Mouse (Mus musculus): ENCODE measurements around the gene Plekhj1. TPM values are rescaled to one million over a fixed set of nuclear protein-coding genes. Genes with fewer than 3 reads are reported as not detected.

Plekhj1 gene
- polyA plus RNA-seq, 1 experiment from 2014 or later, result 142 TPM

DNA sequence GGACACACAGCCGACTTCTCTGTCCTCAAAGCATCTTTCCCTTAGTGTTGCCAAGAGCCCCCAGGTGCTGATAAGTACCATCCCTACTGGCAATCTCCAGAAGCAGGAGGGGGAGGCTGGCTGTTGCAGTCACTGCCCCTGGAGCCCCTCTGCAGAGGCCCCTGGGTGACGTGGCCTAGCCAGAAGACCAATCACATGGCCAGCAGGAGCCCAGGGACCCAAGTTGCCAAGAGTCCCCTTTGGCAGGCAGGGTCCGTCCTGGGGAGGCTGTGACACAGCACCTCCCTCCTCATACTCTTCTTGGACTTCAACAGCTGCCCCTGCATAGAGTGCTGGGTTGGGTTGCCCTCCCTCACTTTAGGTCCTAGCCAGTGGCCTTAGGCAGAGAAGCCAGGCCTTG lies 4.6 kb upstream of the Plekhj1 start:
- no peak for ATAC-seq (ENCODE audit: low FRiP score)
- Histone ChIP-seq H3K9ac (ENCODE audit: low read depth, low read length) (no peak overlapping the region), H3K4me1 (replicated peaks; ENCODE audit: control insufficient read depth, insufficient read depth, low read length) (peaks cover 19% of the 10 kb centered on the region), H3K27ac (ENCODE audit: low read depth, low read length) (no peak overlapping the region), H3K27me3 (ENCODE audit: control insufficient read depth, insufficient read depth, low read length) (peaks cover 4% of the 10 kb centered on the region; the same call in 1 of the 2 replicates), H3K4me2 (replicated peaks; ENCODE audit: low read depth, low read length) (no peak overlapping the region), H3K36me3 (ENCODE audit: control insufficient read depth, insufficient read depth, low read length) (peaks cover 14% of the 10 kb centered on the region), H3K9me3 (ENCODE audit: control insufficient read depth, low read length) (no peaks in the 10 kb centered on the region), H3K4me3 (ENCODE audit: low read depth, low read length) (no peak overlapping the region)
- DNase-seq (ENCODE audit: low spot score), result no peak
- WGBS, result 92% methylated on average over 3 of the region's 3 CpGs

DNA sequence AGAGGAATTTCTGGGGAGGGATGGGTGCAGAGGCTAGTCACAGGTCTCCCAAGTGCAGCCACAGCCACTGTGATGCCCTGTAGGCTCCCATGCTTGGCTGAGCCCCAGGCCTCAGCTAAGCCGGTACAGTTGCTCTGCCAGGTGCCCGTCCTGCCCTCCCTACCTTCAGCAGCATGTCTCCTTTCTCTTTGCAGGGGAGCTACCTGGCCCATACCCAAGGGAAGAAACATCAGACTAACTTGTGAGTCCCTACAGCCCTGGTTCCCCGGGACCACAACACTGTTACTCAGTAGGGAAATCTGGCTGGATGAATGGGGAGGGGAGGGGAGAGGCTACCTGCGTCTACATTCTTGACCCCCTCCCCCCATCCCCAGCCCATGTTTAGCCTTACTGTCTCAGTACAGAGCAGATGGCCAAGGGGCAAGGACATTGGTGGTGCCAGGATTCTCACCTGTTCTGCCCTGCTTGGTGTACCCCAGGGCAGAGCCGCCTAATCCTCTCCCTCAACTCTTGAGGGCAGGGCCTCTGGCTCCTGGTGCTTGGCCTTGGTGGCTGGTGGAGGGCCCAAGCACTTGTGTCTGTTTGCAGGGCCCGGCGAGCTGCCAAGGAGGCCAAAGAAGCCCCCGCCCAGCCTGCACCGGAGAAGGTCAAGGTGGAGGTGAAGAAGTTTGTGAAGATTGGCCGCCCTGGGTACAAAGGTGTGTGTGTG lies 3.9 kb upstream of the Plekhj1 start:
- WGBS, result 90% methylated on average over 10 of the region's 10 CpGs
- H3K36me3 ChIP-seq (ENCODE audit: control insufficient read depth, insufficient read depth, low read length), result peaks cover 14% of the 10 kb centered on the region
- no peaks in the 10 kb centered on the region for H3K9me3 ChIP-seq (ENCODE audit: control insufficient read depth, low read length)
- peaks cover 4% of the 10 kb centered on the region; the same call in 1 of the 2 replicates for H3K27me3 ChIP-seq (ENCODE audit: control insufficient read depth, insufficient read depth, low read length)
- no peak overlapping the region for H3K9ac ChIP-seq (ENCODE audit: low read depth, low read length)
- no peak overlapping the region for H3K27ac ChIP-seq (ENCODE audit: low read depth, low read length)
- H3K4me2 ChIP-seq (replicated peaks; ENCODE audit: low read depth, low read length), result no peak overlapping the region
- DNase-seq (ENCODE audit: low spot score) (no peak), ATAC-seq (ENCODE audit: low FRiP score) (no peak)
- no peak overlapping the region for H3K4me3 ChIP-seq (ENCODE audit: low read depth, low read length)
- H3K4me1 ChIP-seq (replicated peaks; ENCODE audit: control insufficient read depth, insufficient read depth, low read length), result peaks cover 19% of the 10 kb centered on the region

DNA sequence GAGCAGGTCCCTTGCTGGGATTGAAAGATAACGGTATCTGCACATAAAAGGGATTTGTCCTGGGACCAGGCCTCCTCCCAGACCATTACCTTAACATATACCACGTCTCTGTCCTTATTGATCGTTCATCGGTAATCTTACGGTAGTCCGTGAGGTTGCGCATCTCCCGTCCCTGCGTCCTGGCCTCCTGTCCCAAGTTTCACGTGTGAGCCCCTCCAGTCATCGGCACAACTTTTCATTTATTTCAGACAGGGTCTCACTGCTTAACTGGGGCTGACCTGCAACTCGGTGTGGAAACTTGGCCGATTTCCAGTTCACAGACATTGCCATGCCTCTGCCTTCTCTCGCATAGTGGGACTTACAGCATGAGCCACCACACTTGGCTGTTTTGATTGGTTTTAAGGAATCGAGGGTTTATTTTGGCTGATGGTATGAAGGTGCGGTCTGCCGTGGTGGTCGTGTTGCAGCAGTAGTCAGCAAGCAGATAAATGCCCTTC lies 692 bp upstream of the Plekhj1 start:
- ATAC-seq (ENCODE audit: low FRiP score) (no peak), DNase-seq (ENCODE audit: low spot score) (peak; percentile 35)
- H3K27ac ChIP-seq (ENCODE audit: low read depth, low read length), result peak overlapping the region; percentile 97
- no peaks in the 10 kb centered on the region for H3K9me3 ChIP-seq (ENCODE audit: control insufficient read depth, low read length)
- H3K27me3 ChIP-seq (ENCODE audit: control insufficient read depth, insufficient read depth, low read length), result no peaks in the 10 kb centered on the region
- H3K36me3 ChIP-seq (ENCODE audit: control insufficient read depth, insufficient read depth, low read length), result peaks cover 20% of the 10 kb centered on the region
- WGBS, result 3% methylated on average over 18 of the region's 18 CpGs
- H3K4me2 ChIP-seq (replicated peaks; ENCODE audit: low read depth, low read length), result peak overlapping the region; percentile 75
- peak overlapping the region; percentile 79 for H3K9ac ChIP-seq (ENCODE audit: low read depth, low read length)
- peak overlapping the region; percentile 72 for H3K4me3 ChIP-seq (ENCODE audit: low read depth, low read length)
- peaks cover 15% of the 10 kb centered on the region for H3K4me1 ChIP-seq (replicated peaks; ENCODE audit: control insufficient read depth, insufficient read depth, low read length)

DNA sequence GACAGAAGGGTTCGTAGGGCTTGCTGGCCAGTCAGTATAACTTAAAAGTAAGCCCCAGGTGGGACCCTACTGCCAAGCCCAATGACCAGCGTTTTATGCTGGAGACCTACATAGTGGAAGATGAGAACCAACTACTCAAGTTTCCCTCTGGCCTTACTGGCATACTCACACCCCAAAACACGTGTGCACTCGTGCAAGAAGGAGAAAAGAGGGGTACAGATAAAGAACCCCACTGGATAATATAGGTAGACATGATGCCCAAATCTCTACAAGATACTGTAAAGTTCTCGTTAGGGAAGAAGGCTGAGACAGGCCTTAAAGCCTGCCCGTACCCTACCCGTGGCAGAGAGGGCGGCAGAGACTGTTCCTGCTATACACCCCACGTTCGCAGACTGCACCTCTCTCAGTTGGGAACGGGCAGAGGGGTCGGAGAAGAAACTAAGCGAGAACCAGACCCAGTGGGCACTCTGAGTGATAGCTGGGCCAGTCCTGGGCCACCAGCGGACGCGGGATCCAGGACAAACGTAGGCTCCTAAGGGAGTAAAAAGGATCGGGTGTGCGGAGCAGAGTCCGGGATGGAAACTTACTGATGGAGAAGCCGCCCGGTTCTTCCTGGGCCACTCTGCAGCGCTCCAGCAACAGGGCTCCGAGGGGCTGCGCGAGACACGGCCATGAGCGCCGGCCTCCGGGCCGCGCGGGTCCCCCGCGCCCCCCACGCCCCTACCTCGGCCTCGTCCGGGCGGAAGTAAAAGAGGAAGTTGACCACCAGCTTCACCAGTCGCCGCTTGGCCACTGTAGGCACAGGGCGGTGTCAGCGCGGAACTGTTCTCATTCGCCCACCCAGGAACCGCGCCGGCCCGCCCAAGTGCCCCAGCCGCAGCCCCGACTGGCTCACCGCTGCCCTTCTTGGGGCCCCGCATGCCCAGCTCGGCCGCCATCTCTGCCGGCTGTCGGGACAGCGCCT lies 958 bp downstream of the Plekhj1 start:
- no peak for DNase-seq (ENCODE audit: low spot score)

DNA sequence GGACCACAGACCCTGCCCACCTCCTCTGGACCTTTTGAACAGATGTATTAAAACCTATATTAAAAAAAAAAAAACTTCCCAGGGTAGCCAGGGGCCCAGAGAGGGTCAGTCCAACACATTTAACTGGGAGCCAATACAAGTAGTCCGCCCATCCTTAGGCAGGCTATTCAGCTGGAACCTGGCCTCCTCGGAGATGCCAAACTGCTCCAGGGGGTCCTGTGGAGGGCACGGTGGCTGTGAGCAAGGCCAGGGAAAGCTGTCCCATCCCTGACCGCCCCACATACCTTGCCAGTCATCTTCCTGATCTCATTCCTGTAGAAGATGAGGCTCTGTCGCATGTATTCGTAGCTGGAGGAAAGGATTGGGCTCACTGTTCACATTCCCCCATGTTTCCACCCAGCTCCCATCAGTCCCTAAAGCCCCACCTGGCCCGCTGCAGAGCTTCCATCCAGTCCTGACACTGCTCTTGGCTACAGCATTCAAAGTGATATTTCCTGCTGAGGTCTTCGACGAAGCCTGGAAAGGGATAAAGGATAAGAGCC lies 2.0 kb downstream of the Plekhj1 start:
- no peaks in the 10 kb centered on the region for H3K9me3 ChIP-seq (ENCODE audit: control insufficient read depth, low read length)
- no peak overlapping the region for H3K4me2 ChIP-seq (replicated peaks; ENCODE audit: low read depth, low read length)
- no peaks in the 10 kb centered on the region for H3K27me3 ChIP-seq (ENCODE audit: control insufficient read depth, insufficient read depth, low read length)
- 86% methylated on average over 9 of the region's 9 CpGs for WGBS
- ATAC-seq (ENCODE audit: low FRiP score), result no peak
- H3K4me1 ChIP-seq (replicated peaks; ENCODE audit: control insufficient read depth, insufficient read depth, low read length), result peaks cover 15% of the 10 kb centered on the region
- H3K27ac ChIP-seq (ENCODE audit: low read depth, low read length), result no peak overlapping the region
- peaks cover 15% of the 10 kb centered on the region for H3K36me3 ChIP-seq (ENCODE audit: control insufficient read depth, insufficient read depth, low read length)
- no peak for DNase-seq (ENCODE audit: low spot score)
- H3K4me3 ChIP-seq (ENCODE audit: low read depth, low read length), result no peak overlapping the region
- H3K9ac ChIP-seq (ENCODE audit: low read depth, low read length), result no peak overlapping the region; the same call in 1 of the 2 replicates

More for the DNA sequence above, 958 bp downstream of the Plekhj1 start:
- Histone ChIP-seq H3K9ac (ENCODE audit: low read depth, low read length) (peak overlapping the region; percentile 79), H3K4me2 (replicated peaks; ENCODE audit: low read depth, low read length) (peak overlapping the region; percentile 75), H3K9me3 (ENCODE audit: control insufficient read depth, low read length) (no peaks in the 10 kb centered on the region), H3K27ac (ENCODE audit: low read depth, low read length) (peak overlapping the region; percentile 97), H3K4me1 (replicated peaks; ENCODE audit: control insufficient read depth, insufficient read depth, low read length) (peaks cover 15% of the 10 kb centered on the region), H3K36me3 (ENCODE audit: control insufficient read depth, insufficient read depth, low read length) (peaks cover 13% of the 10 kb centered on the region), H3K4me3 (ENCODE audit: low read depth, low read length) (peak overlapping the region; percentile 72), H3K27me3 (ENCODE audit: control insufficient read depth, insufficient read depth, low read length) (no peaks in the 10 kb centered on the region)
- peak; percentile 71 for ATAC-seq (ENCODE audit: low FRiP score)
- 3% methylated on average over 56 of the region's 59 CpGs for WGBS

DNA sequence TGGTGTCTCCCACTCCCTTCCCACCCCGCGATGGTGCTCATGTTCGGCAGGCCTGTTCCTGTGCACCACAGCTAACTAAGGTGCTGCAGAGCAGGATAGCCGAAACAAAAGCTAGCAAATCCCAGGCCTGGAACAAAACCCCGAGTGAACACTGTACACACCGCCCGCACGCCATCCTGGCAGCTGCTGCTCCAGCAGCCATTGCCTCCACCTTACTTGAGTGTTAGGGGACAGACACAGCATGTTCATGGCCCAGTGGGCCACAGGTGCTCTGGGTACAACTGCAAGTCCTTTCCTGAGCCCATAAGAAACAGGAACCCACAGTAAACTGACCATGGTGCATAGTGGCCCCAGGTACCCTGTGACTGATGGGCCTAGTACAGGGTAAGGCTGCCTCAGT lies 3.7 kb downstream of the Plekhj1 start:
- no peaks in the 10 kb centered on the region for H3K27me3 ChIP-seq (ENCODE audit: control insufficient read depth, insufficient read depth, low read length)
- peaks cover 20% of the 10 kb centered on the region for H3K36me3 ChIP-seq (ENCODE audit: control insufficient read depth, insufficient read depth, low read length)
- no peak overlapping the region for H3K27ac ChIP-seq (ENCODE audit: low read depth, low read length)
- WGBS, result 91% methylated on average over 8 of the region's 8 CpGs
- DNase-seq (ENCODE audit: low spot score) (no peak), ATAC-seq (ENCODE audit: low FRiP score) (no peak)
- peaks cover 11% of the 10 kb centered on the region for H3K4me1 ChIP-seq (replicated peaks; ENCODE audit: control insufficient read depth, insufficient read depth, low read length)
- no peaks in the 10 kb centered on the region for H3K9me3 ChIP-seq (ENCODE audit: control insufficient read depth, low read length)
- H3K4me2 ChIP-seq (replicated peaks; ENCODE audit: low read depth, low read length), result no peak overlapping the region
- no peak overlapping the region for H3K9ac ChIP-seq (ENCODE audit: low read depth, low read length)
- no peak overlapping the region for H3K4me3 ChIP-seq (ENCODE audit: low read depth, low read length)

DNA sequence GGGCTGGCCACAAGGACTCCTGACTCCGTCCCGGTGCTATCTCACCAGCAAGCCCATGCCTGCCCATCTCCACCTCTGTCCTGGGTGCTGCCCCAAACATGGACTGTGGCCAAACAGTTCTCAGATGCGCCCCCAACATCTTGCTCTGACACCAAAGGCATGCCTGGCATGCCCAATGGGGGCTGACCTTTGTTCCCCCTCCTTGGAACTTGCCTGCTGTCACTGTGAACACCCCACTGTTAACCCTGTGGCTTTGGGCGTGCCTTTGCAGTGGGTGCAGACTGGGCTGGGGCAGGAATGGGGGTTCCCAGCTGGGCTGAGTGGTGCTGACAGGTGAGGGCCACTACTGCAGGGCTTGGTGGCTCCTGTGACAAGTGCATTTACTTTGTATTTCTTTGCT lies 4.6 kb downstream of the Plekhj1 start:
- no peaks in the 10 kb centered on the region for H3K9me3 ChIP-seq (ENCODE audit: control insufficient read depth, low read length)
- WGBS, result 82% methylated on average over 4 of the region's 4 CpGs
- peaks cover 7% of the 10 kb centered on the region; the same call in 1 of the 2 replicates for H3K4me1 ChIP-seq (replicated peaks; ENCODE audit: control insufficient read depth, insufficient read depth, low read length)
- no peak overlapping the region for H3K4me3 ChIP-seq (ENCODE audit: low read depth, low read length)
- DNase-seq (ENCODE audit: low spot score) (no peak), ATAC-seq (ENCODE audit: low FRiP score) (no peak)
- no peak overlapping the region for H3K27ac ChIP-seq (ENCODE audit: low read depth, low read length)
- peaks cover 22% of the 10 kb centered on the region for H3K36me3 ChIP-seq (ENCODE audit: control insufficient read depth, insufficient read depth, low read length)
- H3K4me2 ChIP-seq (replicated peaks; ENCODE audit: low read depth, low read length), result no peak overlapping the region
- H3K27me3 ChIP-seq (ENCODE audit: control insufficient read depth, insufficient read depth, low read length), result no peaks in the 10 kb centered on the region
- H3K9ac ChIP-seq (ENCODE audit: low read depth, low read length), result no peak overlapping the region

DNA sequence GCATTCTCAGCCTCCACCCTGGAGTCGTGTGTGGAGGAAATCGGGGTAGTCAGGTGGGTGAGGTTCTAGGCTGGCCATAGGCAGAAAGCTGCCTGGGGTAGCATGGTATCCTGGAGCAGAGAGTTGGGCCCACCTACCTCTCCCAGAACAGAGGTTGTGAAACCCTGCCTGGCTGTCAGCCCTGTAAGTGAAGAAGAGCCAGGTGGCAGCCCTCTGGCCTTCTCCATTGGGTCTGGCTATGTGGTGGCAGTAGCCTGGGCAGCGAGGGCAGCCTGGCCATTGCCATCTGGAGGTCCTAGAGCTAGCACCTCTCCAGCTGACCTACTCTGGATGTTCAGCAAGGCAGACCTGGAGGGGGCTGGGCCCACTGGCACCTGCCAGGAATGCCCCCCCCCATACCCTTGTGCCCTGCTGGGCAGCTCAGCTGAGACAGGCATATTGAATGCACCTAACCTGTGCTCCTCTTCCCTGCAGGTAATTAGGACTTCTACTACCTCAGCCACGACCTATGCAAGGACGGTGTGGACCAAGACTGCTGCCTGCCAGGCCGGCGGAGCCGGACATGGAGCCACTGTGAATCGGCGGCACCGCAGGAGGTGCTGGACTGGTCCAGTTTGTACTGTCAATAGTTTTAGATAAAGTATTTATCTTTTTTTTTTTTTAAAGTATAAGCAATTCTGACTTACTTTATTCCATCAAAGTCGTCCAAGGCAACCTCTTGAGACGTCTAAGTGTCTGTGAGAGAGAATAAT lies 5.2 kb downstream of the Plekhj1 start:
- H3K9ac ChIP-seq (ENCODE audit: low read depth, low read length), result no peak overlapping the region
- H3K36me3 ChIP-seq (ENCODE audit: control insufficient read depth, insufficient read depth, low read length), result peaks cover 22% of the 10 kb centered on the region
- H3K4me3 ChIP-seq (ENCODE audit: low read depth, low read length), result no peak overlapping the region
- DNase-seq (ENCODE audit: low spot score) (no peak), ATAC-seq (ENCODE audit: low FRiP score) (no peak)
- H3K27ac ChIP-seq (ENCODE audit: low read depth, low read length), result no peak overlapping the region
- 93% methylated on average over 13 of the region's 13 CpGs for WGBS
- H3K4me2 ChIP-seq (replicated peaks; ENCODE audit: low read depth, low read length), result no peak overlapping the region
- H3K4me1 ChIP-seq (replicated peaks; ENCODE audit: control insufficient read depth, insufficient read depth, low read length), result peaks cover 7% of the 10 kb centered on the region; the same call in 1 of the 2 replicates
- no peaks in the 10 kb centered on the region for H3K27me3 ChIP-seq (ENCODE audit: control insufficient read depth, insufficient read depth, low read length)
- no peaks in the 10 kb centered on the region for H3K9me3 ChIP-seq (ENCODE audit: control insufficient read depth, low read length)

Measured in hindbrain, embryonic 11.5 days (tissue).